Mouse (Mus musculus): ENCODE results near the gene Dhrs1.
A peak's percentile ranks its signal among the peaks of the same experiment; 100 is the strongest.

The Dhrs1 gene

DNA sequence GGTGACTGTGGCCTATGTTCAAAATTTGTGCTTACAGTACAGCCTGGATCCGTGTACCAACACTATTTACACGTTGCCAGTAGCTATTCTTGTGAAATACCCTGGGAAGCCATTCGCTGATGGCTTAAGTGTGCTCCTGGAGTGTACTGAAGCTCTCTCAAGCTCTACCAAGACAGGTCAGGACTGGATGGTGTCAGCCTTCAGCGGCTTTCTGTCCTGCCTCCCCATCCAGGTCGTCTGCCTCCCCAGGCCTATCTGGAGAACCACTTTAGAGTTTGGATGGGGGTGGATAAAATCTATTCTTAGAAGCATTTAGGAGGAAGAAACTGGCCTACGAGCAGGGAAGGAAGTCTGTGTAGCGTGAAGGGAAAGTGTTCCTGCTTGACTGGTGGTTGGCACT is 17.7 kb upstream of the Dhrs1 start:
- no peak for DNase-seq (ENCODE audit: low read depth, low spot score)

DNA sequence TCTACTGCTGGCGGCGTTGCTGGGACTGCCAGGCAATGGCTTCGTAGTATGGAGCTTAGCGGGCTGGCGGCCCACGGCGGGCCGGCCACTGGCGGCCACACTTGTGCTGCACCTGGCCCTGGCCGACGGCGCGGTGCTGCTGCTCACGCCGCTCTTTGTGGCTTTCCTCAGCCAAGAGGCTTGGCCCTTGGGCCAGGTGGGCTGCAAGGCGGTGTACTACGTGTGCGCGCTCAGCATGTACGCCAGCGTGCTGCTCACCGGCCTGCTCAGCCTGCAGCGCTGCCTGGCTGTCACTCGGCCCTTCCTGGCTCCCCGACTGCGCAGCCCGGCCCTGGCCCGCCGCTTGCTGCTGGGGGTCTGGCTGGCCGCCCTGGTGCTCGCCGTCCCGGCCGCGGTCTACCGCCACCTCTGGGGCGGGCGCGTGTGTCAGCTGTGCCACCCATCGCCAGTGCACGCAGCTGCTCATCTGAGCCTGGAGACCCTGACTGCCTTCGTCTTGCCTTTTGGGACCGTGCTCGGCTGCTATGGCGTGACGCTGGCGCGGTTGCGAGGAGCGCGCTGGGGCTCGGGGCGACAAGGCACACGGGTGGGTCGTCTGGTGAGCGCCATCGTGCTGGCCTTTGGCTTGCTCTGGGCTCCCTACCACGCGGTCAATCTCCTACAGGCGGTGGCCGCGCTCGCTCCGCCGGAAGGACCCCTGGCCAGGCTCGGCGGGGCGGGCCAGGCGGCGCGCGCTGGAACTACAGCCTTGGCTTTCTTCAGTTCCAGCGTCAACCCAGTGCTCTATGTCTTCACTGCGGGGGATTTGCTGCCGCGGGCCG is 16.7 kb upstream of the Dhrs1 start:
- DNase-seq (ENCODE audit: low read depth, low spot score), result peak; percentile 43

DNA sequence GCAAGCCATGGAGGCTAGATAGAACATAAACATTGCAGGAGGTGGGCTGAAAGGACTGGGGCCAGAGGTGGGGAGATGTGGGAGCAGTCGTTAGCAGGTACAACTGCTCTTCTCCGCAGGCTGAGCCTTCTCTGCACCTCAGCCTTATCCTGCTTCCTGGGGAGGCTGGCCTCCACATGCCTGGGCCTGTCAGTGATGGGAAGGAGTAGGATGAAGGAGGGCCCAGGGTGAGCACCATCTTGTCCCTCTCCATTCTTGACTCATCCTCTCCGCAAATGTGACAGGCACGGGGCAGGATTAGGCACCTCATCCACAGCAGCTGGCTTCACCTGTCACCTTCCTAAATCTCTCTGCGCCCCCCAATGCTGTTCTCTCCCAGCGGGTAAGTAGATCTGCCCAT is 15.7 kb upstream of the Dhrs1 start, which contains the start of gene Ltb4r2:
Gene Ltb4r2, plus strand, starts transcription at position 266 of the 400 bp plus-strand sequence.
- DNase-seq (ENCODE audit: low read depth, low spot score), result no peak

DNA sequence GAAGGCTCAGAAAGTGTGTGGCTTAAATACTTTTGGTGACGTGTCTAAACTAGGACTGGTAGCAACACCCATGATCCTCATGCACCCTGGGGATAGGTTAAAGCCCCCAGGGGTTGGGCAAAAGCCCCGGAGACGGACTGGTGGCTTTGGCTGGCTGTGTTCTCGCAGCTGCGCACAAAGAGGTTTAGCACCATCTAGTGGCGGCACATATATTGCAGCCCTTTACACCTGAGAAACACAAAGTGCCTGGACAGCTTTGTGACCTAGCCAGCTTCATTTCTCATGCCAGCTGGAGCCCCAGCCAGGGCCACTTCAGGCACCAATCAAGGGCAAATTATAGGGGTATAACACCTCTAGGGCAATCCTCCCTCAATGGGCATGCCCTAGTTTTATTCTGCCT is 14.7 kb upstream of the Dhrs1 start:
- peak; percentile 81 for DNase-seq (ENCODE audit: low read depth, low spot score)

DNA sequence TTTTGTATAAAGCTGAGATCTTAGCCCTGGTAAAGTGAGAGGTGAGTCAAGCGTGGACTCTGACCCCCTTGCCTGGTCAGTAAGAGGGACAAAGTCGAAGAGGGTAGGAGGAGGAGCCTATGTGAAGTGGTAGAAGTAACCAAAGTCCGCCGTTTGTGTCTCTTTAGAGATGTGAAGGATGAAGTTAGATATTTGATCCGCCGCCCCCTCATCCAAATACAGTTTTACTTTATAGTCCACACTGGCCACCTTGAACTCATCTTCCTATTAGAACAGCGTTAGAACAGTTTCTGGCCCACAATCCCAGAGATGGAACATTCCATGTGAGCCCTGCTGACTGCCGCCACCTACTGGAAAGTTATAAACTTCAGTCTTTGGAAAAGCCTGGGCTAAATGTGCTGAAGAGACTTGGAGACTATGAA is 12.9 kb upstream of the Dhrs1 start, which contains the start of gene Cideb:
Gene Cideb, minus strand, starts transcription at position 96 of the 422 bp plus-strand sequence.
- peak; percentile 62 for DNase-seq (ENCODE audit: low read depth, low spot score)

DNA sequence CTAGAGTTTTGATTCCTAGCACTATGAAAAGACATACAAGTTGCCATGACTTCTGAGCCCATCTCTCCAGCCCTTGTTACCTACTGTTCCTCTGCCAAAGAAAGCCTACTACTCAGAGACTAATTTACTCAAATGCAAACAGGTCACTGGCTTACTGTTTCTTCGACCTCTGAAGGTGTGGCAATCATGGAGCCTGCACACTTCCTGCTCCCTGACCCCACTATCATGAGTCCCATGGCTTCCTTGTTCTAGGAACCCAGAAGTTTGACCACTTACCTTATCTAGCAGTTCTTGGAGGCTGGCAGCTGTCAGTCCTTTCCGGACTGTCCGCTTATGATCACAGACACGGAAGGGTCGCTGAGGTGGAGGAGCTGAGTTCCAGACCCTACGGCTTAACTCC is 12.1 kb upstream of the Dhrs1 start:
- no peak for DNase-seq (ENCODE audit: low read depth, low spot score)

DNA sequence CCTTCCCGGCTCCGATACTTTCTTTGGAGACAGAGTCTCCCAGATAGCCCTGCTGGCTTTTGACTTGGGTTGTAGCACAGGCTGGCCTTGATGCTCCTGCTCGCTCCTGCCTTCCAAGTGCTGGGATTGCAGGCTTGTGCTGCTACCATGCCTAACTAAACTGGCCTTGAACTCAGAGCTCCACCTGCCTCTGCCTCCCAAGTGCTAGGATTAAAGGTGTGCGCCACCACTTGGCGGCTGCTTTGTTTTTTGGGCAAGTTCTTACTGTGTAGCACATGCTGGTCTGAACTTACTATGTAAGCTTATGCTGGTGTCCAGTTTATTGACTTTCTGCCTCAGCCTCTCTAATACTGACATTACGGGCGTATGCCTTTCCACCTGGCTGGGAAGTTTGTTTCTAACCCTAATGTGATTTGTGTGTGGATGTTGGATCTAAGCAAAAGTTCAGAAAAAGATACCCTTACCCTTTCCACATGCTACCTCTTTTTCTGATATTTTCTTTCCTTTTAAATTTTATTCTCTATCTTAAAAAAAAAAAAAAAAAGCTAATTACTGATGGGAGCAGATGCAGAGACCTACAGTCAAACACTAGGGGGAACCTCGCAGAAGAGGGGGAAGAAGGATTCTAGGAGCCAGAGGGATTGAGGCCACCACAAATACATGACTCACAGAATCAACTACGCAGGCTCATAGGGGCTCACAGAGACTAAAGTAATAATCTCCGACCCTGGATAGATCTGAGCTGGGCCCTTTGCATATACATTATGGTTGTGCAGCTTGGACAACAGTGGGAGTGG is 1.8 kb upstream of the Dhrs1 start:
- no peak for DNase-seq (ENCODE audit: low read depth, low spot score)

DNA sequence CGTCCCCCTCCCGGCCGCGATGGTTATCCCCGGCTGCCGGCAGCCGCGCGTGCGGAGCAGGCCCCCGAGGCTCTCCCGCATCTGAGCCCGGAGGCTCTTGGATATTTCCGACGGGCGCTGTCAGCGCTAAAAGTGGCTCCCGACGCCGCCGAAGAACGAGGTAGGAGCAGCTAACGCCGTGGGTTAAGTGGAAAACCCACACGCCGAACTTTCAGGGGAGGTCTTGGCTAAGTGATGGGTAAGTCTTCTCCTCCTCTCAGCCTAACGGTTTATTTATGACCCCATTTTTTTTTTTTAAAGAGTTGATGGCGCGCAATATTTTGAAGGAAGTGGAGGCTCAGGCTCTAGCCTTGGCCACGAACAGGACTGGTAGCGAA is 359 bp upstream of the Dhrs1 start:
- DNase-seq (ENCODE audit: low read depth, low spot score), result no peak

DNA sequence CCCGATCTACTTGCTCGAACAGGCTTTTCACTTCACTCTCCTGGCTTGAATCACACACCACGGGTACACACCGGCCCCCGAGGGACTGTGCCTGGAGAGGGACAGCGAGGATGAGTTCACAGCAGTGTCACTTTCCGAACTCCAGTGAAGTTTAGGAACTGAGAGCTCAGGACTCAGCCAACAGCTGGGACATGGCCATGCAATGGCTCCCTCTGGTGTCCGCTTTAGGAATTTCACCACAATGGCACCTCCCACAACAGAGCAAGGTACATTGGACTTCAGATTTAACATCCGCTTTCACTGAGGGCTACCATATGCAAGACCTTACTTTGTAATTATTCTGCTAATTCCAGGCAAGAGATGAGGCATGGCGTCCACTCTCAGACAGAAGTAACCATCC is 1.8 kb downstream of the Dhrs1 start:
- DNase-seq (ENCODE audit: low read depth, low spot score), result peak; percentile 88

DNA sequence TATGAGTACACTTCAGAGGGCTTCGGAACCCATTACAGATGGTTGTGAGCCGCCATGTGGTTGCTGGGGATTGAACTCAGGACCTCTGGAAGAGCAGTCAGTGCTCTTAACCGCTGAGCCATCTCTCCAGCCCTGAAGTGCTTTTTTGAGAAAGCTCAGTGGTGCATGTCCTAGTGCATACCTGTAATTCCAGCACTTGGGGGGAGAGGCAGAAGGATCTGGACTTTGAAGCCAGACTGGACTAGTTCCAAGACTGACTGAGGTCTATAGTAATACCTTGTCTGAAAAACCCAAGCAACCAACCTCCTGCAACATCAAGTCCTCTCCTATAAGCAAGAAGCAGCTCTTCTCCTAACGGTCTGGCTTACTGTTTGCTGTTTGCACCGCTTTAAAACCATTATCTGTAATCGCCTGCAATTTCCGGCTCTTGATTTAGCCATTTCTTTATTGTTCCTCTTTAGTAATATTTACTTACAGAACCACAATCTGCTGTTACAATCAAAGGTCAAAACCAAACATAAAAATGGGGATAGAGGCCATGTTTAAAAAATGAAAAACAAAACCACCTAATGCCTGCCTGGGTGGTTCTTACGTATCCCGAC is 8.3 kb downstream of the Dhrs1 start:
- no peak for DNase-seq (ENCODE audit: low read depth, low spot score)

DNA sequence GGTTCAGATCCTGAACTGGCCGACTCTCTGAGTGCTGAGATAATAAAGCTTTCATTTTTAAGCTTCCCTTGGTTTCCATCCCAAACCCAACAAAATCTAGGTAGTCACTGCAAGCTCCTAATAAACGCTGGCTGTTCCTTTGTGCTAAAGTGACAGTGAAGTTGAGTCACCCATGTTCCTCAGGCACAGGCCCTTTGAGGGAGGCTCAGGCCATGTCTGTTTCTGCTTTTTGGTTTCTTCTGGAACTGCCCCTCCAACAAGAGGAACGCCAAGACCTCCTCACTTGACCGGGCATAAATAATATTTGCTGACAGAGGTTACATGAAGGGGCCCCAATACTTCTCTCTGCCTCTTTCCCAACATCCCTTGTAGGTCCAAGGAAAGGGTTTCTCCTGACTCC is 9.7 kb downstream of the Dhrs1 start:
- DNase-seq (ENCODE audit: low read depth, low spot score), result no peak

DNA sequence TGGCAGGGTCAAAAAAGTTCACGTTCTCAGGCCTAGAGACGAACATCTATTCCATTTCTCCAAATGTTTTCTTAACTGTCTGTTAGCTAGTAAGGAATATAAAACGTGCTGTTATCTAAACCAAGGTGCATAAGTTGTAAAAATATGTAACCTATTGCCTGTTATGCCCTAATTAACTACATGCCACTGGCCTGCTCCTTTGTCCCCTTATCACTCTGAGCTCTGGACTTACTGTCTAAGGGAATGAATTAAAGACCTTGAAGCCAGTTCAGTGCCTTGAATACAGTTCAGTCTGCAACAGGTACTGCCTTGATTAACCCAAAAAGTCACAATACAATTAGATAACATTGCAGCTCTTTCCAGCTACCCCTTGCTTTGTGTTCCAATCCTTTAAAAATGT is 10.2 kb downstream of the Dhrs1 start:
- no peak for DNase-seq (ENCODE audit: low read depth, low spot score)

DNA sequence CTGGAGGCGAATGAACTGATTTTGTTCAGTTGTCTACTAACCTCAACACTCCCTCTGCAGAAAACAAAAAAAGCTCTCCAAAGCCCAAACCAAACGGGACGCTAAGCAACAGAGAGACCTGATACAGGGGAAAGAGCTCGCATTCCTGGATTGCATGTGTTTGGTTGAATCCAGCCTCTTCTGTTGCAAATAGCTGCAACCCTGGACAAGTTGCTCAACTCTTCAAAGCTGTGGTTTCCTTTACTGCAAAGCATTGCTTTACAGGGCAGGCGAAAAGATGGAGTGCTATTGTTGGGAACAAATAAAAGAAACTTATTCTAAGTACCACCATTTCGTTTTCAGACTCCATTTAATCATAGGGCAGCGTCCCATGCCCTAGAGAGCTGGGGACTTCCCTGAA is 10.6 kb downstream of the Dhrs1 start:
- DNase-seq (ENCODE audit: low read depth, low spot score), result no peak

DNA sequence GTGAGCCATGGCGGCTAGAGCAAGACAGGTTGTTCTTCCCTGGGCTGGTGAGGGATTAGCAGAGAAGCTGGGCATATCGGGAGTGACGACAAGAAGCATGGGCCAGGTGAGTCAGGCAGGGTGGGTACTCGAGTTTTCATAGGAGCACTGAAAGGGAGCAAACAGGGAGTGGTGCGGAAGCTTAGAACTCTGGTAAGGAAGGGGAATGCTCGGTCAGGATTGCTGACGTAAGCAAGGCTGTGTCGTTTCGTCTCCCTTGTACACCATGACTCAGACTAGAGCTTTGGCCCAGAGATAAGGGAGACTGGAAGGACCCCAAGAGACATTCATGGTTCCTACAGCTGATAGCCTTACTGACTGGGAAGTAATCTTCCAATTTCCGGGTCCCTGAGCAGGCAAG is 11.6 kb downstream of the Dhrs1 start:
- no peak for DNase-seq (ENCODE audit: low read depth, low spot score)

DNA sequence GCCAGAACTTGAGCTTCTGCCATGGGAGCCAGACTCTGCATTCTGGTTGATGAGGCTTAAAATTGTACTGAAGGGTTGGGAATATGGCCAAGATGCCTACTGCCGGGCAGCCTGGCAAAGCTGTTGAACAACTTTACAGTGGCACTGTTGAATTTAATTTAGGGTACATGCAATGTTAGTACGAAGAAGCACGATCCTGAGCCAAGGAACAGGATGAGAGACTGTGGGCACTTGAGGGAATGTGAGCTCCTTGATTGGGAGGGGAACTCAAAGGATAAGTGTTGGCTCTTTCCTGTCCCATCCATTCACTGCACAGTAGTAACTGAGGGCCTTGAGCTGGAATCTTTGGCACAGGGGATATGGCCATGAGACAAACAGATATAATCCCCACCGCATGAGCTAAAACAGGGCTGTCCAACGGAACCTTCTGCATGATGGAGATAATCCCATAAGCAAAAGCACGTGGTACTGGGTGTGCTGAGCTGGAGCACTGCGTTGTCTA is 14.9 kb downstream of the Dhrs1 start:
- no peak for DNase-seq (ENCODE audit: low read depth, low spot score)

DNA sequence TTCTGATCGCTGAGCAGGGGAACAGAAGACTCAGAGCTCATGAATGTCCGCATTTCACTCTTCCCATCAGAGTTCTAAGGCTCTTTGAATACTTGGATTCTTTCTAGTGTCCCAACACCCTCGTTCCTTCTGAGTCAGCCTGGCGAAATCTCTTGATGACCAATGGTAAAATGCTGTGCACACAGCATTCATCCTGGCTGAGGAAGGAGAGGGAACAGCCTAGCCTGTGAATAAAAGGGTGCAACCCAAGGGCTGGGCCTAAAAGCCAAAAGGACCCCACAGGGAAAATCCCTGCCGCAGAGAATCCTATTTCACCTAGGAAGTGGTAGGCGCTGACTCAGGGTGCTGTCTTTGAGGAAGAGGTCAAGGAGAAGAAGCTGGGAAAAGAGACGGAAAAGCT is 15.4 kb downstream of the Dhrs1 start:
- no peak for DNase-seq (ENCODE audit: low read depth, low spot score)

DNA sequence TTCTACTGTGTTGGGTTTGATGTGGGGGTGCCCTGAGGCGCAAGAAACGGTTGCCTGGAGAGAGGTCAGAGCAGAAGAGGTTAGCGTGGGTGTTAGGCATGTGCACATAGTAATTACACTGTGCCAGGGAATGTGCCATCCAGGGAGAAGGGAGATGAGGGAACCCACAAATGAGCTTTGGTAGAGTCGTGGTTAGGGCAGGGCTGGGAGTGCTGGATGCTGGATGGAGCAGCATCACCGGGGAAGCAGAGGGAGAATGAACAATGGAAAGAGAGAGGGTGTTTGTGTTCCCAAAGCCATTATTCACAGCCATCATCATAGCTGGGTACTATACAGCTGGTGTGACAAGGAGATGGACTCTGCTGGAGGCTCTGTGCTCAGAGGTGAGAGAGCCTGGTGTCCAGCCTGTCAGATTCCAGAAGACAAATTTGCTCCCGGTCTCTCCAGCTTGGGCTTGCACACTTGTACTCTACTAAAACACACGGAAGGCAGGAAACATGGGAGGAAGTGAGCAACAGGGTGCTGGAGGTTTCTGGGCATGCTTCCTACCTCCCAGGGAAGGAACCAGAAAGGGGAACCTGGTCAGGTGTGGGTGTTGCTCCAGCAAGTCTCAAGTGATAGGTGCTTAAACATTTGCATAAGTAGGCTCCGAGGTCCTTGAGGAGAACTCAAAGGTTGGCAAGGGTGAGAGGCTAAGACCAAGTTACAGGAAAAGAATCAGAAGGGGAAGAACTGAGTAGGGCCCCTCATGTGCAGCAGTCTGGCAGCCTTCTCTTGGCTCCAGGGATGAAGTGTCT is 17.4 kb downstream of the Dhrs1 start:
- no peak for DNase-seq (ENCODE audit: low read depth, low spot score)

DNA sequence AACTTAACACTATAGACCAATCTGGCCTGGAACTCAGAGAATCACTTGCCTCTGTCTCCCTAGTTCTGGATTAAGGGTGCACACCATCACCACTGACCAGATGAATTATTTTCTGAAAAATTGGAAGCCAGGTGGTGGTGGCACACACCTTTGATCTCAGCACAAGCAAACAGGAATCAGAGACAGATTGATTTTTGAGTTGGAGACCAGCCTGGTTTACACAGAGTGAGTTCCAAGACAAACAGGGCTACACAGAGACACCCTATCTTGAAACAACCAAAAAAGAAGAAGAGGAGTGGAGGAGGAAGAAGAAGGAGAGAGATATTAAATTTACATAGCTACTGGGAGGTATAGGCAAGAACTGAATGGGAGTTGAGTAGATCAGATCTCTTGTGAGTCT is 19.2 kb downstream of the Dhrs1 start:
- DNase-seq (ENCODE audit: low read depth, low spot score), result no peak

DNA sequence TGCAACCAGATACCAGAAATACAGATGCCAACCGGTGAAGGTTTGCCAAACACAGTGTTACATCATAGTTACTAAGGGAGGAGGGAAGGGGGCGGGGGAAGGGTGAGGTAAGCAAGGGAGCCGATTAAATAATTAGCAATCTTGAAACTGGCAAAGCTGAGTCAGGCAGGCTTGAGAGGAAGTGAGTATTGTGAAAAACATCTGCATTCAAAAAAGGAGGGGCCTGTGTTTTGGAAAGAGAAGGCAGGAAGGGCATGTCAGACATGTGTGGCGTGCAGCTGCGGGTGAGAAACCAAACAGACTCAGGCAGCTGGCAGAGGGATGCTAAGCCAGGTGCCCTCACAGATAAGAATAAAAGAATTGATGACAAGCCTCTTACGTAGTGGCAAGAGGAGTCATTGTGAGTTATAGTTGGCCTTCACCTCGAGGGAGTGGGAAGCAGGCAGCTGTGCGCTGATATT is 21.0 kb downstream of the Dhrs1 start:
- DNase-seq (ENCODE audit: low read depth, low spot score), result no peak

DNA sequence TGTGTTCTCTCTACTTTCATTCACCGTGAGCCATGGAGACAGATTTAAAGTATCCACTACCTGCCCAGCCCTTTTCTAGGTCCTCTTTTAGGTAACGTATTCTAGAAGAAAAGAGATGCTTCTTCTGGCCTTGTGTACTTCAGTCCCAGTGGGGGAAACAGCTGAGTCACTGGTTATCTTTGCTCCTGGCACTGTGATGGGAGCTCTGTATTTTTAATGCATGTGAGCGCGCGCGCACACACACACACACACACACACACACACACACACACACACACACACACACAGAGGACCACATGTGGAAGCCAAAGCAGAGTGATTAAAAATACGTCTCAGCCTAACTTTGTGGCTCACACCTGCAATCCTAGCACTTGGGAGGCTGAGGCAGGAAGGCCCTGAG is 22.1 kb downstream of the Dhrs1 start:
- DNase-seq (ENCODE audit: low read depth, low spot score), result no peak

DNA sequence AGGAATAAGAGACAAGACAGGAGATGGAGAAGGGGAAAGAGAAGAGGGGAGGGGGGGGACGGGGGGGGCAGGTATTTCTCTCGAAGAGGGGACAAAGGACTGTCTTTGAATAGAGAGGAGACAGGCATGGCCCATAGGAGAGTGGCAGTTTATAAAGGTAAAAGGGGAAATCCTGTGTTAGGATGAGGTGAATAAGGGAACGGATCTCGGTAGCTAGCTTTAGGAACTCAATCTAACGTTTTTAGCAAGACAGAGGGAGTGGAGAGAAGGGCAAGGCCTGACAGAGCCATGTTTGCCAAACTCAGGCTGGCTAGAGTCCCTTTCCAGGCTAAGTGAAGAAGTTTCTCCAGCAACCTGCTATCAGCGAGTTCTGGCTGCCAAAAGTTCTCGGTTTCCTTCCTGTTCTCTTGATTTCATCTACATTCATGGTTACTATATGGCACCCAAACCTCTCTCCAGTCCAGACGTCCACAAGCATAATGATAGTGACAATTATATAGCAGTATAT is 23.0 kb downstream of the Dhrs1 start:
- DNase-seq (ENCODE audit: low read depth, low spot score), result no peak

Data from forelimb bud, embryonic 11.5 days (tissue).